Mouse (Mus musculus) v-Abl transformed pro-B cells (cell line): ENCODE results near the gene Lamb1.

ENCODE experiments used
- in situ Hi-C, 2 experiments: fragments of 400-800 bp; cut with MboI; formaldehyde crosslinking; loops; one replicate each; pipeline ENCODE4 v1.15.1; 2025; ENCODE audit not compliant: unreplicated experiment in 2 of 2

Lamb1 gene

DNA sequence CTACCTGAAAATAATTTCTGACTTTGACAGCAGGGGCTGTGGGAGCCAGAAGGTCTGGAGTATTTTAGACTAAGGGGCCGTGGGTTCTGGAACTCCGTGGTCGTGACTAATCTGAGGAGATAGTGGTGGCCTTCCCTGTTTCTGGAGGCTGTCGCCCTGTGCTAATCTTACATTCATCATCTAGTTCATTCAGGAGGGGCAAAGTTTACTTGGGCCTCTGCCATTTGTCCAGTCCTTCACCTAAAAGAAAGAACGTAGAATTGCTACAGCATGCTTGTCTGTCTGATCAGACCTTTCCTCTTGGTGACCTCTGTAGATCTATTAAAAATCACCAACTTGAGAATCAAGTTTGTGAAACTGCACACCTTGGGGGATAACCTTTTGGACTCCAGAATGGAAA lies 17.2 kb downstream of the Lamb1 start:
- in situ Hi-C loops = no loop called here

DNA sequence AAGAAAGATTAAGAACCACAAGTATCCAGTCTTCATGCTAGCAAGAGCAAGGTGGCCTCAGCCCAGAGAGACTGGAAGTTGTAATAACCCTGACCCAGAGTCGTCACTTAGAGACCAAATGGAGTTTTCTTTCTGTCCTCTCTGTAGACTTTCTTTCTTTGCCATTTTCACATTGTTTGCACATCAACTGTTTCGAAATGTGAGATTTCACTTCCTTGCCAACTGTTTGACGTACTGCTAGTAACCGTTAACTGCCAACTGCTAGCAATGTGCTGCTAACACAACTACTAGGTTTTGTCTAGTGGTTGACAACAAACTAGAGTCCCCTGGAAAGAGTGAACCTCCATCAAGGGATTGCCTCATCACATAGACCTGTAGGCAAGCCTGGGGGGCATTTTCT lies 18.1 kb downstream of the Lamb1 start:
- in situ Hi-C loops = no loop called here

DNA sequence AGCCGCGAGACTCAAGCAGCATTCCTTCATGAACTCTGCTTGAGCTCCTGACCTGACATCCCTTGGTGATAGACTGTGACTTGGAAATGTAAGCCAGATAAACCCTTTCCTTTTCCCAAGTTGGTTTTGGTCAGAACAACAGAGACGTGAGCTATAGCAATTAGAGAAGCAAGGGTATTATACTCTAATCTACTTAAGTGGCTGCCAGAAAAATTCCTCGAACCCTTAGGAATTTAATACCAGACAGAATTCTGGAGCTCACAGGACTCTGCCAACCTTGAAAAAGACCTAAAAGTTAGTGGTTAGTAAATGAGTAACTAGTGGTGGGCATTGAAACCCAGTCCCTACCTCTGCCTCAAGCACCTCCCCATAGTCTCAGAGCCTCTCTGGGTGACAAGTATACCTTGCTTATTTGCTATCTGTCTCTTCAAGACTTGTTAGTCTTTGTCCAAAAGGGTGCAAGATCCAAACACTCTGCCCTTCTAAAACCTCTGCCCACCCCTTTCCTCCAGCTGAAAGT lies 18.6 kb downstream of the Lamb1 start:
- in situ Hi-C loops = no loop called here

DNA sequence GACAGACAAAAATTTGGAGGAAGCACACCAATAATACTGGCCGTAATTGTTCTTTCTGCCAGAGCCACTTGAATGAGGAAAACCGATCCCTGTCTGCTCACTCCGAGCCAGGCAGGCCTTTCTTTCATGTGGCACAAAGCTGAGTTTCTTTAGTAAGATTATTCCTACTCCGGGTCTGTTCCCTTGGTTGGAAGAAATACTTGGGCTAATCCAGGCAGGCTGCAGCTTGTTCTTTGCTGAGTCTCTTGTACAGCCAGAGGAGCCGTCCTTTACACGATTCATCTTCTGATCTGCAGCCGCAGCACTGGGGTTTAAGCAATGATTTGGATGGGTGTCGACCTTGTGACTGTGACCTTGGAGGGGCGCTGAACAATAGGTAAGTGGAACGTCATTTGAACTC lies 24.0 kb downstream of the Lamb1 start:
- in situ Hi-C loops = no loop called here

DNA sequence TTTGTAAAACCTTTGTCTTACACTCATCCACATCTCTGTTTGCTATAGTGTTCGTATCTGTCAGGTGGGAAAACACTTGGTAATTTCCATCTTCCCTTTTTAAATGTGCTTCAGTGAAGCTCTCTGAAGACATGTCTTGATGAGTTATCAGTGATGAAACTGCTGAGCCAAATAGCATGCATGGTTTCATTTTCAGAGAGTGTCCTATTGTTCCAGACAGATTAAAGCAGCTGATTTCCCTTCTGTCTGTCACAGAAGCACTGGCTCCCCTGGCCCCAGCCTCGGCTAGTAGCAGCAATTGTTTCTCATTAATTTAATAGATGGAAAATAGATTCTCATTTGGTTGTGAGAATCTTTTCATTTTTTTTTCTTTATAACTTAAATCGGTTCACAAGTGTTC lies 25.9 kb downstream of the Lamb1 start:
- in situ Hi-C loops = no loop called here

DNA sequence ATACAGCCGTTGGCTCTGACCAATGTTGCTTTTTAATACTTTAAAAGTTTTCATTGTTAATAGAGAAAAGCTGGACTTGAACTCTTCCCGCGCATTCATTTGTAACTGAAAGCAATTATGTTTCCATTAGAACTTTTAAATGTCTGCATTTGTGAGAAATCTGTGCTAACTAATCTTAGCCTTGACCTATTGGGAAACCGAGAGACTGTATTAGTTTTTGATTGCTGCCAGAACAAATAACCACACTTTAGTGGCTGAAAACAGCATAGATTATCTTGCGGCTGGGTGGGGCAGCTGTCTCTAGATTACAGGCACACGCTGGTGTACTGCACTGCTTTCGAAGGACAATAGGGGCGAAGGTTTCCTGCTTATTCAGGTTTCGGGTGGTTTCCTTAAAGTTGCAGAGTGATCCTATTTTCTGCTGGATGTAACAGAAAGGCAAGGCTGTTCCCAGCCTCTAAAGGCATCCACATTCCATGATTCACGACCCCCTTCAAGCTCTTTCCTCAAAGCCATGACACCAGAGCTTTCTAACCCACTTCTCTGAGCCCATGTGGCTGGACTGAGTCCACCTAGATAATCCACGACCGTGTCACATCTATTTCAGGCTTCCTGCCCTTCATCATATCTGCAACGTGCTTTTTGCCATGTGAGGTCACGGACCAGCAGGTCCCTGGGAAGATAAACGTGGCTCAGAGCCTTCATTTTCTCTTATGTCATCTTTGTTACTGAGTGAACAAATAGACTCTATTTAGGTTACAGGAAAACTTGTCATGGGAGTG lies 28.5 kb downstream of the Lamb1 start:
- in situ Hi-C loops = no loop called here

DNA sequence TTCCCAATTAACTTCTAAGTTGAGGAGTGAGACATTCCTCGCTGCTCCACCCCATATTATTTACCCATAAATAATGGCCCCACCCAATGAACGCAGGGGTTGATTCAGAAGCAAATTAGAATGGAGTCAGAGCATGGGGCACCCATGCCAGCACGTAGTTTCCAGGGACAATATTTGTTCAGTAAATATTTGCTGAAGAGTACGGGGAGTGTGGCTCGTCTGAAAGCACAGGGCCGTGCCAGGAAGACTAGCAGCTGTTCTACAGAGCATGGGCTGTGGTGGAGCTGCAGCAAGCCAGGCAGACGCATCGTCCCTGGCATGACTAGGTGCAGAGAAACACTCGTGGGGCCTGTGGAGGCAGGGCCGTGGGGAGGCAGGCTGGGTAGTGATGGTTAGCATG lies 29.5 kb downstream of the Lamb1 start:
- in situ Hi-C loops = no loop called here

DNA sequence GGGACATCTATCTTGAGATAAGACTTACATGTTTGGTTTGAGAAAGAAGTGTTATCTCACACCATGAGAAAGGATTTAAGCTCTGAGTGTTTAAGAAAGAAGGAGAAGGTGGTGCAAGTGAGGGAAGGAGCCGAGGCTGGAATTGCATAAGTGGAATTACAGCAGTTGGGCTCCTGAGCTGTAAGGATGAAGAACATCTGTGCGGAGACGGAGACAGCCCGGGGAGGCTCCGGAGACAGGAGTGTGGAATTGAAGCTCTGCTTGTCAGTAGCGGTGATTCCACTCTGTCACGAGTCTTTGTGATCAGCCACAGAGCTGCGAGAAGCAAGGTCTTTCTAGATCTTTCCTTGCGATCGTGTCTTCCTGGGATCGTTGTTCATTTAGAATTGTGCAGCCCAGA lies 30.0 kb downstream of the Lamb1 start:
- in situ Hi-C loops = no loop called here

DNA sequence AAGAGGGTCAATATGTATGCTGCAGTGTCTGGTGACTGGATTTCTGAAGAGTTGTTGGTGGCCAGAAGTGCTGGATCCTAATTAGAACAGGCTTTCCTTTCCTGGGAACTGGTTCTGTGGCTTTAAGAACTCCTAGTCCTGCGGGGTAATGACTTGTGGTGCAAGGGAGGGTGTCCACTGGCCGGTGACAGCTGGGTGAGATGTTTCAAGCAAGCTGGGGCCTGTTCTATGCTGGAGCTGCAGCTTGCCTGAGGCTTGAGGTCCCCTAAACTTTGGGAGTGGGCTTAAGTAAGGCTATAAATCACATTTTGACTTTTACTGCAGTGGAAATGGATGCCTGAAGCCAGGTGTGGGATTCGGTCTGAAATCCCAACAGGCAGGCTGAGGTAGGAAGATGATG lies 30.5 kb downstream of the Lamb1 start:
- in situ Hi-C loops = no loop called here

DNA sequence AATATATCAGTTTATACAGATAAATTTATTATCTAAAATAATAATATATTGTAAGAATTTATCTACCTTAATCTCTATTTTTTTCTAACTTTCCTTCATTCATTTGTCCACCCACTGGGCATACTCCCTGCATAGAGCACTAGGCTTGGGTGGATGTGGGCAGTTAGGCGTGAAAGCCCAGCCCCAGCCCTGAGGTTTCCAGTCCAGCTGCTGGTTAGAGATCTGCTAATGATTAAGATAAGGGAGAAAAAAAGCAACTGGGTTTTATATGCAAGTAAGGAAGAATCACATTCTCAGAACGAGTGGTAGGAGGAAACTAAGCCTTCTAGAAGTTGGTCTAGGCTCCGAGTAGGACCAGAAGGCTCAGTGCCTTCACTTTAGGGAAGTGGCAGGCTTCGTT lies 31.1 kb downstream of the Lamb1 start:
- in situ Hi-C loops = no loop called here

DNA sequence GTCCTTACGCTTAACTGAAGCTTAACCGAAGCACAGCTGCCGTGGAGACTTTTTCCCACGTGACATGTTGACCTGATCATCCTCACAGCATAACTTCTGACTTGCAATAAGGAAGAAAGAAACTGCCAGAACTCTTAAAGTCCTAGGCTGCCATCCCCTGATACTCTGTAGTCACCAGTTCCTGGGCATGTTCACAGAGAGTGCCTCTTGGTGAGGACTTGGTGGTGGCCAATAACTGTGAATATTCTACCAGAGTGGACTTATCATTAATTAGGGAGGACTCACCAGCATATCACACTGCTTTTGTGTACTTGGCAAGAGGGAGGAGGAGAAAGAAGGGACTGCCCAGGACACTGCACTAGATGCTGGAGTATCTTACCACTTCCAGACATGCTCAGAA lies 33.1 kb downstream of the Lamb1 start:
- in situ Hi-C loops = no loop called here

DNA sequence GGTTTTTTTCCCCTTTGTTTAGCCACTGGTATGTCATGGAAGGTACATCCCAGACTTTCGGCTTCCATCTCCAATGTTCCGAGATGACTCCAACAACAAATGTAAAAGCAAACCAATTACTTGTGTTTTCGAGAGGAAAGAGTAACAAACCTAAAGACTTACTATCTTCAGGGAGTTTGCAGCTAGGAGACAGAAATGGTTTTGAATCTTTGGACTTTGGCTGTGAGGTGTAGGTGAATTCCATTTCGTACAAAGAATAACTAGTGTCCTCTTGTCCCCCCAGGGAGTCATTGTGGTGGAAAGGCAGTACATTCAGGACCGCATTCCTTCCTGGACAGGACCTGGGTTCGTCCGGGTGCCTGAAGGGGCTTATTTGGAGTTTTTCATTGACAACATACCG lies 33.5 kb downstream of the Lamb1 start:
- in situ Hi-C loops = no loop called here

DNA sequence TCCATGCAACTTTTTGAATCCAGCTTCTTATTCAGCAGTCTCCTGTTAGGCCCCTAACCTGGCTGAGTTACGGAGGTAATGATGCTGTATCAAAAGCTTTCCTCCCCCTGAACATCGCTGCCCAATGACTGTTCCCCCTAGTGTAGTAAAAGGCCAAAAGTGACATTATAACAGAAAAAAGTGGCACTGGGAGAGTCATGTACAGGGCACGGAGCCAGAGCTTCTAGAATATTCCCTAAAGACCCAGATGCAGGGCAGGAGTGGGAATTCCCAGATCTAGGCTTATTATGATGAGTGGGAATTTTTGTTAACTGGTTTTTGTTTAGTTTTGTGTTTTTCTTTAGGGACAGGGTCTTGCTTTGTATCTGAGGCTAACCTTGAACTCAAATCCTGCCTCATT lies 34.1 kb downstream of the Lamb1 start:
- in situ Hi-C loops = no loop called here

DNA sequence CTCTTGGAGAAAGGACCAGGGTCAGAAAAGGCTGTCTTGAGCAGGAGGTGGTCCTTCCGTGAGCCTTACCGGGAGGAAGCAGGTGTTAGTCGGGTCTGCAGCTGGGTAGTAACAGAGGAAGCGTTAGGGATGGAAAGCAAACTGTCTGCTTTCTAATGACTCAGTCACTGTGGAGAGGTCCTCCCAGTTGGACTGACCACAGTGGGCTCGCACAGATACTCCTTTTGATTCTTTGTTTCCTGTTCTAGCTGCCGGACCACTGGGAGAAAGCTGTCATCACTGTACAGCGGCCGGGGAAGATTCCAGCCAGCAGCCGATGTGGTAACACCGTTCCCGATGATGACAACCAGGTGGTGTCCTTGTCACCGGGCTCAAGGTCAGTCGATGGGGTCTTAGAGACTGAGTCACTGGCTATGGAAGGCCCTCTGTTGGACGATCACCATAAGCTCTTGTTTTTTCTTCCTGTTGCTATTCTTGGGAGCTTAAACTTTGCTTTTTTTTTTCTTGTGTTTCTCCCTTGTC lies 34.7 kb downstream of the Lamb1 start:
- in situ Hi-C loops = no loop called here

DNA sequence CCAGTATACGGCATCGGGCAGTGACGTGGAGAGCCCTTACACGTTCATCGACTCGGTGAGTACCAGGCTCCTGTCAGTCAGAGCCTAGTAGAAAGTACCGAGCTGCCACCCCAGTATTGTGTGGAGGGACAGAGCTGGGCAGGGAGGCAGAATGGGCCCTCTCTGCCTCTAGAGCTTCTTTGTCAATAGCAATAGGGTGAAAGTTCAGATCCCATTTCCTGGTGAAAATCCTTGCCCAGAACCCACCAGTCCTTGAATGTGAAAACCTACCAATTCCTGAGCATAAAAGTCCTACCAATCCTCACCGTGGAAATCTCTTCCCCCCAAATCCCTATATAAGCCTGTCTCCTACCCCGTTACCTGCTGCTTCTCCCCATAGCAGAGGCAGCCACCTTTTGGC lies 35.2 kb downstream of the Lamb1 start:
- in situ Hi-C loops = no loop called here

DNA sequence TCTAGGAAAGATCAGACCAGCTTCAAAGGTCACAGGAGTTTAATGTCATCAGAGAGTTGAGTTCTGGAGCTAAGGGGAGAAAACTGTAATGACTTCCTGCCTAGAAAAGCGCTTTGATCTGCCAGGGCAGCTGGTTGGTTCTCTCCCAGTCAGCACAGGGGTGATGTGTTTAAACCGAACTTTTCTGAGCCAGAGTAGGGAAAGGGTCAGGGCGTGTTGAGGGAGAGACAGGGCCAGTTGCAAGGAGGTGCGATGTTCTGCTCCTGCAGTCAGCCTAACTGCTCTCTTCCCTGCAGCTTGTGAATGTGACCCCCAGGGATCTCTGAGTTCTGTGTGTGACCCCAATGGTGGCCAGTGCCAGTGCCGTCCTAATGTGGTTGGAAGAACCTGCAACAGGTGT lies 37.2 kb downstream of the Lamb1 start:
- in situ Hi-C loops = no loop called here

DNA sequence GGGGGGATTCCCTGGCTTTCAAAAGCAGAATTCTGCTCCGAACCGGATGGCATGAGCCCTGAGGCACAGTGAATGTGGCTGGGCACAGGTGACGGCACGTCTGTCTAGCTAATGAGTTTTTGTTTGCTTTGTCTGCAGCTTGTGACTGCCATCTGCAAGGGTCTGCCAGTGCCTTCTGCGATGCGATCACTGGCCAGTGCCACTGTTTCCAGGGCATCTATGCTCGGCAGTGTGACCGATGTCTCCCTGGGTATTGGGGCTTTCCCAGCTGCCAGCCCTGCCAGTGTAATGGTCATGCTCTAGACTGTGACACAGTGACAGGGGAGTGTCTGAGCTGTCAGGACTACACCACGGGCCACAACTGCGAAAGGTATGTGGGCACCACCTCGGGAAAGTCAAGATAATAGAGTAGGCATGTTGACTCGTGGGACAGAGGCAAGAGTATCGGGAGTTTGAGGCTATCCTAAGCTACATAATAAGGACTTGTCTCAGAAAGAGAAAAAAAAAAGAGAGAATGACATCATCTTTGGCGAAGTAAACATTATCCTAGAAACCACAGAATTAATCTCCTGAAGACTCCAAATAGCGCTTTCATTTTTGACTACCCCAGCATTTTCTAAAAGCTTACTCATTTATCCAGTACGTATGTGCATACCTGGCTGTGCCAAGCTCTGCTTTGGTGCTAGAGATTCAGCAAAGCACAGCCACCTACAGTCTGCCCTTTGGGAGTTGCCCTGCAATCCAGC lies 37.9 kb downstream of the Lamb1 start:
- in situ Hi-C loops = no loop called here

DNA sequence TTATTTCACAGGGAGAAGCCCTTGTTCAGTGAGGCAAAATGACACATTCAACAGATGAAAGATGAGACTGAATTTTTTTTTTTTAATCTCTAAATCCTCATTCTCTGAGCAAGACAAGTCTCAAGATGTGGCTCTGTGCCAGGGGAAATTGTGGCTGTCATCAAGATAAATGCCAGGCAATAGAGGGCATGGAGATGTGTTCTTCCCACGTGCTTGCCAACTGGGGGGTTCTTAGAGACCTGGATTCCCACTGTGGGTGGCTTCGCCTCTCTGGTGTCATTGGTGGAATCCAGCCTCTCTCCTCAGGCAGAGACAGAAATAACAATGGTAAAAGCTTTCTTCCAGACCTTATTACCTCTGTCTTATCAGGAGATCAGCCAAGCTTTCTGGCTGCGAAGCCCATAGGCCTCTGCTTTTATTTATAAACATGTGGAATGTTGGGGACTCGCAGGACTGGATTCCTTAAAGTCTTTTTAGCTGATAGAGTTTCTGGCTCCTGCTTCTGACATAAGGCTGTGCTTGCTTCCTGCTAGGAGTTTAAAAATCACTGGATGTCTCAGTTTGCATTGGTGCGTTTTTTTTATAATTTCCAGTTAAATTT lies 41.1 kb downstream of the Lamb1 start:
- in situ Hi-C loops = no loop called here

DNA sequence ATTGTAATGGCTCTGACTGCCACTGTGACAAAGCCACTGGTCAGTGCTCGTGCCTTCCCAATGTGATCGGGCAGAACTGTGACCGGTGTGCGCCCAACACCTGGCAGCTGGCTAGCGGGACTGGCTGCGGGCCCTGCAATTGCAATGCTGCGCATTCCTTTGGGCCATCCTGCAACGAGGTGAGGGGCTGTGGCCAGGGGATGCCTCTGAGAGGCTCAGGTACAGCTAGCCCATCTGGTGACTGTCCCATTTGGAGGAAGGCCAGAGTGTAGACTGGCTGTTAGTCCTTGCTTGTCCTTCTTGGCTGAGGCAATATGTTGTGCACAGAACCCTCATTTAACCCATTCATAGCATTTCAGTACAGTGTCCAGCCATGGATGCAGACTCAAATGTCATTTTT lies 42.0 kb downstream of the Lamb1 start:
- in situ Hi-C loops = no loop called here

DNA sequence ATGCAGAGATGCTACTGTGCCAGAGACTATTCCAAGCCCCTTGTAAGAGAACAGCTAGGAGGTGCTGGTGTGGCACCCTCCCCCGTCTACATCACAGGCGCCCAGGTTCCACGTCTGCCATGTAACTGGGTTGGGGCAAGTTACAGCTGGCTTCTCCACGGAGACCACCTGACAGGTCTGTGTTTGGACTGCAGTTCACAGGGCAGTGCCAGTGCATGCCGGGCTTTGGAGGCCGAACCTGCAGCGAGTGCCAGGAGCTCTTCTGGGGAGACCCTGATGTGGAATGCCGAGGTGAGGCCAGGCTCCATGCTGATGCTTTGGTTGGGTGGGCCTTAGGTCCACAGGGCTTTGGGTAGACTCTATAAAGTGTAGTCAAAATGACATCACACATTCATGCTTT lies 42.7 kb downstream of the Lamb1 start:
- in situ Hi-C loops = no loop called here

DNA sequence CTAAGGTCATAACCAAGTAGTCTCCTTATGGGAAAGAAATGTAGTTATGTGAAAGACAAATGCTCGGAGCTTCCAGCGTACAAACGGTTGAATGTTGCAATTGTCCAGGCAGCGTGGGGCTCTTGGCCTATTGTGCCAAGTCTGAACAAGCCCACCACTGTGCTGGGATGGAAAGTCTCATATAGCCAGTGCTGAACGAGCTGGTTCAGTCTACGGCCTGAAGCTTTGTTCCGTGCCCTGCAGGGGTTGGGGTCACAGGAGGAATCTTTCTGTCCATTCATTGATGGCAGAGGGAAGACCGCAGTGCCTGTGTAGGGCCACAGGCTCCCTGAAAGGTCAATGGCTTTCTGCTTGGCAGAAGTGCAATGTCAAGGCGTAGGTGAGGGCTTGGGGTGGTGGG lies 45.7 kb downstream of the Lamb1 start:
- in situ Hi-C loops = no loop called here
